Mouse (Mus musculus): ENCODE data around the gene Myo1b.

- no peak for TF ChIP-seq CTCF (IDR thresholded peaks at IDR 0.05)
- TF ChIP-seq EP300 (IDR thresholded peaks at IDR 0.05; ENCODE audit: insufficient read depth, low read depth, low read length) = no peak
Measured at GRCm38 (mm10) chr1:51729407-51729806, 186.5 kb downstream of the Myo1b start.
